Mouse (Mus musculus) intestine, embryonic 15.5 days (tissue): ENCODE results near the gene Pramef20. TPM values are rescaled to one million over a fixed set of nuclear protein-coding genes. Genes with fewer than 3 reads are reported as not detected.
A peak's percentile ranks its signal among the peaks of the same experiment; 100 is the strongest.
"Not testable (repeated sequence)": the region's sequence is repeated elsewhere in the genome, so short reads cannot be mapped to it uniquely, and the experiment has no call there.

Source experiments
- ATAC-seq: fragments of 200-750 bp; cut with Nextera tagmentation; 2 replicates; pipeline ENCODE4 v1.8.0; 2017; ENCODE audit warnings: moderate TSS enrichment, moderate library complexity
- H3K27ac ChIP-seq: fragments of 300-500 bp; sonication (generic); 2 replicates; pipeline ENCODE4 v1.5.1; 2015; ENCODE audit warnings: mild to moderate bottlenecking, inconsistent platforms
- H3K27me3 ChIP-seq: fragments of 300-500 bp; sonication (generic); replicated peaks from 2 replicates; pipeline ENCODE4 v1.6.1; 2015; ENCODE audit warnings: inconsistent platforms
- H3K36me3 ChIP-seq: fragments of 300-500 bp; sonication (generic); 2 replicates; pipeline ENCODE4 v1.6.1; 2015; ENCODE audit warnings: inconsistent platforms
- H3K4me1 ChIP-seq: fragments of 300-500 bp; sonication (generic); replicated peaks from 2 replicates; pipeline ENCODE4 v1.6.1; 2015; ENCODE audit warnings: inconsistent platforms
- H3K4me2 ChIP-seq: fragments of 300-500 bp; sonication (generic); replicated peaks from 2 replicates; pipeline ENCODE4 v1.6.1; 2015; ENCODE audit warnings: mild to moderate bottlenecking, inconsistent platforms
- H3K4me3 ChIP-seq: fragments of 300-500 bp; sonication (generic); replicated peaks from 2 replicates; pipeline ENCODE4 v1.5.1; 2015; ENCODE audit warnings: inconsistent platforms
- H3K9ac ChIP-seq: fragments of 300-500 bp; sonication (generic); 2 replicates; pipeline ENCODE4 v1.6.1; 2015; ENCODE audit warnings: inconsistent platforms
- H3K9me3 ChIP-seq: fragments of 300-500 bp; sonication (generic); 2 replicates; pipeline ENCODE4 v1.6.1; 2016; ENCODE audit warnings: inconsistent platforms
- WGBS: fragments of 180-500 bp; shearing (Covaris S2); methylation state at CpG from one replicate; pipeline ENCODE4 v1.1.7; 2015; 5-methylcytosine and 5-hydroxymethylcytosine counted together
- polyA plus RNA-seq: library from polyadenylated mRNA; unstranded; fragments of >200 nt; fragmentation: Nextera tagmentation; extraction: Ambion mirVana; gene quantifications from 2 replicates; pipeline ENCODE4 v1.2.1, GENCODE M21; 2015

The Pramef20 gene
- not detected in 2 replicates for polyA plus RNA-seq

- Histone ChIP-seq H3K36me3 (no peaks in the 10 kb centered on the region), H3K4me3 (no peak within 1 kb of the TSS), H3K9me3 (no peaks in the 10 kb centered on the region), H3K9ac (no peak within 1 kb of the TSS), H3K4me2 (no peak within 1 kb of the TSS), H3K4me1 (no peaks in the 10 kb centered on the region), H3K27ac (no peak within 1 kb of the TSS), H3K27me3 (no peaks in the 10 kb centered on the region)
- 49% methylated on average over 2 of the region's 2 CpGs for WGBS
- no peak for ATAC-seq
Measured at GRCm38 (mm10) chr4:144377911-144378310, at the start of gene Pramef20. TSS of gene Pramef20 (minus strand) at chr4:144377933.

GRCm38 (mm10) chr4:144424590-144424989 is 46.9 kb upstream of the Pramef20 start:
- H3K27me3 ChIP-seq: no peaks in the 10 kb centered on the region
- WGBS: 85% methylated on average over 5 of the region's 5 CpGs
- no peak overlapping the region for H3K9ac ChIP-seq
- no peaks in the 10 kb centered on the region for H3K9me3 ChIP-seq
- no peak overlapping the region for H3K27ac ChIP-seq
- no peaks in the 10 kb centered on the region for H3K4me1 ChIP-seq
- no peak for ATAC-seq
- no peak overlapping the region for H3K4me3 ChIP-seq
- no peak overlapping the region for H3K4me2 ChIP-seq
- H3K36me3 ChIP-seq: no peaks in the 10 kb centered on the region

GRCm38 (mm10) chr4:144420644-144421043 is 42.9 kb upstream of the Pramef20 start:
- Histone ChIP-seq H3K4me2 (no peak overlapping the region), H3K36me3 (no peaks in the 10 kb centered on the region)
- no peak for ATAC-seq

GRCm38 (mm10) chr4:144408290-144408689 is 30.6 kb upstream of the Pramef20 start, which contains the start of gene Pramef12:
TSS of gene Pramef12 (minus strand) at chr4:144408464.
- Histone ChIP-seq H3K9ac (no peak within 1 kb of the TSS), H3K36me3 (no peaks in the 10 kb centered on the region), H3K4me2 (no peak within 1 kb of the TSS), H3K27ac (no peak within 1 kb of the TSS), H3K27me3 (no peaks in the 10 kb centered on the region), H3K9me3 (no peaks in the 10 kb centered on the region), H3K4me3 (no peak within 1 kb of the TSS), H3K4me1 (0 out of 2 replicates have a peak, but pooled peaks cover 2% of the 10 kb centered on the region)
- WGBS: 62% methylated on average over 9 of the region's 9 CpGs
- ATAC-seq: no peak

More at GRCm38 (mm10) chr4:144420644-144421043, 42.9 kb upstream of the Pramef20 start:
- no peaks in the 10 kb centered on the region for H3K27me3 ChIP-seq
- H3K9ac ChIP-seq: no peak overlapping the region
- H3K4me1 ChIP-seq: no peaks in the 10 kb centered on the region
- no peak overlapping the region for H3K27ac ChIP-seq
- H3K9me3 ChIP-seq: no peaks in the 10 kb centered on the region
- no peak overlapping the region for H3K4me3 ChIP-seq

DNA sequence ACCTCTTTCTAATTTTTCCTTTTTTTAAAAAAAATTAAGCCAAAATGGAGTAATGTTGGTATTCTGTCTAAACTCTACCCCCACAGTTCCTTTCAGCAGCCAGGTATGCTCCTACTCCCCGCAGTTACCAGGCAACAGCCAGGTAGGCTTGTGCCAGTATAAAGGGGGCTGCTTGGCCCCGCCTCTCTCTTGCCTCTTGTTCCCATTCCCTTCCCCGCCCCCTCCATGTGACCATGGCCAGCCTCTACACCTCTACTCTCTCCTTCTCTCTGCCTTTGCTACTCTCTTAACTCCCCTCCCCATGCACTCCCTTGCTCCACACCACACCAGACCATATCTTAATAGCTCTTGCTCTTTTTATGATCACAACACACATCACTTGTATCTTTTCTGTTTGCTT is 28.5 kb upstream of the Pramef20 start:
- no peaks in the 10 kb centered on the region for H3K9me3 ChIP-seq
- no peak overlapping the region for H3K9ac ChIP-seq
- H3K27ac ChIP-seq: no peak overlapping the region
- no peak overlapping the region for H3K4me2 ChIP-seq
- WGBS: 71% methylated on average over 3 of the region's 3 CpGs
- ATAC-seq: no peak
- H3K27me3 ChIP-seq: no peaks in the 10 kb centered on the region
- H3K4me1 ChIP-seq: 0 out of 2 replicates have a peak, but pooled peaks cover 2% of the 10 kb centered on the region
- no peaks in the 10 kb centered on the region for H3K36me3 ChIP-seq
- no peak overlapping the region for H3K4me3 ChIP-seq

DNA sequence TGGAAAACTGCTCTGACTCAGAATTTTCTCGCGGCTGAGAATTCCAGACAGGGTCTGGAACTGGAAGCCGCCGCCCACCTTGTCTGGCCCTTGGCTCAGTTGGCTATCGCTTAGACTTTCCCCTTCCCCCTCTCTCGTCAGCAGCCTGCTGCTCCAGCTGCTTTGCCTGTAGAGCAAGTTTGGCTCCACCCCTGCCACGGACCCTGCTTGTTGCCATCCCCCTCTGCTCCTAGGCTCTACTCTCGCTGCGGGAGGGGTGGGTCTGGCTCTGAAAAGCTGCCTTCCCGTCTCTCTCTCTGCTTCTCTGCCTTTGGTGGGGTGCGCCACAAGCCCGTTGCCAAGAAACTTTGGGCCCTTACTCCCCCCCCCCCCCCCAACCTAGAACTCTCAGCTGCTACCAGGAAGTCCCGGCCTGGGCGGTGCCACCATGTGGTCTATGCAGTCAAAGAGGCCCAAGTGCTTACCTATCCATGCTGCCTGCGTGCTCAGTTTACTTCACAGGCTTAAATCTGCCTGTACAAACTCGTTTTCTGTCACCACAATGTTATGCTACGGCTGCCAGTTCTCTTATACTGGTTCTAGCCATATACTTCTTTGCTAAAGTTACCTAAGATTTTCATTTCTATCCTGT is 26.8 kb upstream of the Pramef20 start:
- H3K27me3 ChIP-seq: no peaks in the 10 kb centered on the region
- no peaks in the 10 kb centered on the region for H3K9me3 ChIP-seq
- H3K4me1 ChIP-seq: 0 out of 2 replicates have a peak, but pooled peaks cover 2% of the 10 kb centered on the region
- peak overlapping the region; percentile 75 for H3K4me2 ChIP-seq
- peak overlapping the region; percentile 26 for H3K9ac ChIP-seq
- peak; percentile 93 for ATAC-seq
- WGBS: 4% methylated on average over 16 of the region's 17 CpGs
- peak overlapping the region; percentile 17; the same call in 1 of the 2 replicates for H3K27ac ChIP-seq
- no peaks in the 10 kb centered on the region for H3K36me3 ChIP-seq
- peak overlapping the region; percentile 31 for H3K4me3 ChIP-seq

- Histone ChIP-seq H3K4me1 (0 out of 2 replicates have a peak, but pooled peaks cover 2% of the 10 kb centered on the region), H3K27ac (no peak overlapping the region), H3K9ac (no peak overlapping the region), H3K36me3 (no peaks in the 10 kb centered on the region), H3K4me3 (no peak overlapping the region), H3K9me3 (no peaks in the 10 kb centered on the region), H3K4me2 (no peak overlapping the region), H3K27me3 (no peaks in the 10 kb centered on the region)
- ATAC-seq: no peak; the same call in 1 of the 2 replicates
- 33% methylated on average over 4 of the region's 4 CpGs for WGBS
Measured at GRCm38 (mm10) chr4:144402712-144403111, 25.0 kb upstream of the Pramef20 start.

DNA sequence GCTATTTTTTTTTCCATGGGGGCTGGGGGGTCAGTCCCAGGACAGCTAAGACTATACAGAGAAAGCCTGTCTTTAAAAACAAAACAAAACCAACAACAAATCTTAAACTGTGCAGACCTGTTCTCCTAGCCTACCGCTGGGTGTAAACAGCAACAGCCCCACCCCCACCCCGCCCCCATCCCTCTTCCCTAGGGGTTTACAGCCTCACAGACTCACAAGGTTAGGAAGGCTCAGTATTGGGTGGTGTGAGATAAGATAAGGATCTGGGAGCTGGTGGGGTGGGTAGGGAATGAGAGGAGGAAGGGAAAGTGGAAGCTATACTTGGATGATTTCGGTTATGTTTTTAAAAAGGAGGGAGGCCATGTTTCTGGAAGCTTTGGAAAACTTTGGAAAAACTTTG is 18.6 kb upstream of the Pramef20 start:
- Histone ChIP-seq H3K27me3 (no peaks in the 10 kb centered on the region), H3K36me3 (no peaks in the 10 kb centered on the region), H3K9me3 (no peaks in the 10 kb centered on the region), H3K4me3 (no peak overlapping the region), H3K4me2 (no peak overlapping the region), H3K9ac (no peak overlapping the region), H3K27ac (no peak overlapping the region), H3K4me1 (no peaks in the 10 kb centered on the region)
- WGBS: 28% methylated on average over 3 of the region's 3 CpGs
- no peak for ATAC-seq

DNA sequence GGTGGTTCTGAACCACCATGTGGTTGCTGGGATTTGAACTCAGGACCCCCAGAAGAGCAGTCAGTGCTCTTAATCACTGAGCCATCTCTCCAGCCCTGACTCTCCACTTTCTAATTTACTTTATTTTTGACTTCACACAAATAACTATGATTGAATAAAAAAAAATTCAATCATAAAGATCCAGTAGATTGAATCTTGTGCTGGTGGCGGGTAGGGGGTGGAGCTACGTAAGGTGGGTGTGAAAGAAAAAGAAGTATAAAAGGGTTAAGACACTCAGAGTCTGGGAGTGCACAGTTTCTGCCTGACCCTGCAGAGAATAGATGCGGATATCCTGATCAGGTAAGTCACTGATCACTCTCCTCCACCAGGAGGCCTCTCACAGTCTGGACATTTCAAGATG is 20.1 kb downstream of the Pramef20 start, which contains the start of gene Gm13119:
Gm13119 (plus strand) TSS at position 301 of the 400 bp plus-strand sequence.
- WGBS: 83% methylated on average over 3 of the region's 3 CpGs
- not testable (repeated sequence) for H3K27ac ChIP-seq

DNA sequence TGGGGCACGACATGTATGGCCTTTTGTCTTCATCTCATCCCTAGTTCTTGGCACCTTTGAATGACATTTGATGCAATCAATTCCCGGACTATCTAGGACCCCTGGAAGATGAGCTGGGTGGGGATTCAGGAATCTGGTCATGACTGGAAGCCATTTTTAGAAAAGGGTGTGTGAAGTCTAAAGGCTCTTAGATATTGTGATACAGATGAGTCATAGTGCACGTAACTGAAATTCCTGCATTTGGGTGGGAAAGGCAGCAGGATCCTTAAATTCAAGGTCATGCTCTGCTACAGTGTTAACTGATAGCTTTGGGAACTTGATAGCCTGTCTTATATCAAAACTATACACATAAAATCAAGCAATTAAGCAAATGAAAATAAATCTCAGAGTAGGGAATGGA is 41.9 kb downstream of the Pramef20 start:
- ATAC-seq, H3K4me3 ChIP-seq, H3K27ac ChIP-seq, H3K4me2 ChIP-seq, H3K9me3 ChIP-seq, H3K27me3 ChIP-seq, H3K36me3 ChIP-seq, H3K9ac ChIP-seq, H3K4me1 ChIP-seq: not testable (repeated sequence)
- 78% methylated on average over 3 of the region's 3 CpGs for WGBS

More for the DNA sequence above, 20.1 kb downstream of the Pramef20 start, which contains the start of gene Gm13119:
- H3K36me3 ChIP-seq, H3K27me3 ChIP-seq, H3K4me2 ChIP-seq, ATAC-seq, H3K9ac ChIP-seq, H3K4me3 ChIP-seq, H3K9me3 ChIP-seq, H3K4me1 ChIP-seq: not testable (repeated sequence)

GRCm38 (mm10) chr4:144329949-144330348 is 47.8 kb downstream of the Pramef20 start, which contains the start of gene Gm13128:
TSS of gene Gm13128 (plus strand) at chr4:144330249.
- not testable (repeated sequence) for H3K27me3 ChIP-seq, ATAC-seq, H3K9me3 ChIP-seq, H3K9ac ChIP-seq, H3K27ac ChIP-seq, H3K36me3 ChIP-seq, H3K4me1 ChIP-seq, H3K4me2 ChIP-seq, H3K4me3 ChIP-seq
- 73% methylated on average over 4 of the region's 4 CpGs for WGBS
